Mouse (Mus musculus) cortical plate, adult 2 months (tissue): ENCODE data around the gene Myh7.
"Not testable (repeated sequence)": the region's sequence is repeated elsewhere in the genome, so short reads cannot be mapped to it uniquely, and the experiment has no call there.

Experiments
- CTCF ChIP-seq: fragments of 200-500 bp; IDR thresholded peaks from 2 replicates; pipeline ENCODE4 v1.5.1; 2011; ENCODE audit warnings: mild to moderate bottlenecking, control low read depth, low read length; ENCODE audit not compliant: insufficient read depth; ENCODE audit errors: extremely low read depth
- POLR2A ChIP-seq: fragments of 200-500 bp; IDR thresholded peaks from 2 replicates; pipeline ENCODE4 v1.6.1; 2011; ENCODE audit warnings: mild to moderate bottlenecking, low read length, control low read depth; ENCODE audit not compliant: insufficient read depth; ENCODE audit errors: extremely low read depth

DNA sequence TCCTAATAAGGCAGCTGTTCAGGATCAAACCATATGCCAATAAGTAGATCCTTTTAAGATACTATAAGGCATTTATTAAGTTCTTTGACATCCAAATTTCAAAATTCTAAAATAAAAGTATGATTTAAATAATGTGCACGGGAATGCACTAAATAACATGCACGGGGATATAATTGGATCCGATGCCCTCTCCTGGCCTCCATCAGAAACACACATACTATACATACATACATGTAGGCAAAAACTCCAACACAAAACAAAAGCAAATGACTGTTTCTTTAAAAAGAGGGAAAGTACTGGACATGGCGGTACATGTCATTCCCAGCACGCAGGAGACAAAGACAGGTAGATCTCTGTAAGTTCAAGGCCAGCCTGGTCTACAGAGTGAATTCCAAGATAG, 5.4 kb upstream of the Myh7 start:
- TF ChIP-seq POLR2A, CTCF: not testable (repeated sequence)
